Mouse (Mus musculus): ENCODE data around the gene Msantd1.
"Not testable (repeated sequence)": the region's sequence is repeated elsewhere in the genome, so short reads cannot be mapped to it uniquely, and the experiment has no call there.

Gene Msantd1

GRCm38 (mm10) chr5:34907910-34908725, at the start of gene Msantd1:
Msantd1 (plus strand) TSS chr5:34908012.
- DNase-seq (ENCODE audit: low spot score): no peak

- DNase-seq (ENCODE audit: low spot score): no peak
Observed at GRCm38 (mm10) chr5:34865367-34865766, 42.4 kb upstream of the Msantd1 start.

- not testable (repeated sequence) for DNase-seq (ENCODE audit: low spot score)
Observed at GRCm38 (mm10) chr5:34880307-34880706, 27.5 kb upstream of the Msantd1 start.

GRCm38 (mm10) chr5:34881023-34881422, 26.8 kb upstream of the Msantd1 start:
- no peak for DNase-seq (ENCODE audit: low spot score)

GRCm38 (mm10) chr5:34885250-34885649, 22.6 kb upstream of the Msantd1 start:
- DNase-seq (ENCODE audit: low spot score): no peak

GRCm38 (mm10) chr5:34889252-34889651, 18.6 kb upstream of the Msantd1 start:
- no peak for DNase-seq (ENCODE audit: low spot score)

- DNase-seq (ENCODE audit: low spot score): no peak
Observed at GRCm38 (mm10) chr5:34896697-34897453, 10.9 kb upstream of the Msantd1 start.

- DNase-seq (ENCODE audit: low spot score): no peak
Observed at GRCm38 (mm10) chr5:34899787-34900469, 7.9 kb upstream of the Msantd1 start.

GRCm38 (mm10) chr5:34902371-34902770, 5.4 kb upstream of the Msantd1 start:
- DNase-seq (ENCODE audit: low spot score): no peak

- no peak for DNase-seq (ENCODE audit: low spot score)
Observed at GRCm38 (mm10) chr5:34902811-34903385, 4.9 kb upstream of the Msantd1 start.

GRCm38 (mm10) chr5:34904412-34904811, 3.4 kb upstream of the Msantd1 start:
- DNase-seq (ENCODE audit: low spot score): no peak

GRCm38 (mm10) chr5:34907230-34907629, 582 bp upstream of the Msantd1 start:
- DNase-seq (ENCODE audit: low spot score): no peak

- DNase-seq (ENCODE audit: low spot score): no peak
Observed at GRCm38 (mm10) chr5:34908726-34909633, 1.2 kb downstream of the Msantd1 start.

GRCm38 (mm10) chr5:34909634-34910503, 2.1 kb downstream of the Msantd1 start:
- no peak for DNase-seq (ENCODE audit: low spot score)

- DNase-seq (ENCODE audit: low spot score): no peak
Observed at GRCm38 (mm10) chr5:34910504-34910815, 2.6 kb downstream of the Msantd1 start.

GRCm38 (mm10) chr5:34915801-34916200, 8.0 kb downstream of the Msantd1 start:
- DNase-seq (ENCODE audit: low spot score): peak; percentile 80

- DNase-seq (ENCODE audit: low spot score): peak; percentile 45
Observed at GRCm38 (mm10) chr5:34917234-34917655, 9.4 kb downstream of the Msantd1 start.

- no peak for DNase-seq (ENCODE audit: low spot score)
Observed at GRCm38 (mm10) chr5:34918785-34919184, 11.0 kb downstream of the Msantd1 start.

- no peak for DNase-seq (ENCODE audit: low spot score)
Observed at GRCm38 (mm10) chr5:34922531-34922930, 14.7 kb downstream of the Msantd1 start.

GRCm38 (mm10) chr5:34923920-34924319, 16.1 kb downstream of the Msantd1 start:
- DNase-seq (ENCODE audit: low spot score): no peak

Data from retina, embryonic 14.5 days (tissue).